Mouse (Mus musculus) lung, embryonic 15.5 days (tissue): ENCODE data around the gene Rpf2. TPM values are rescaled to one million over a fixed set of nuclear protein-coding genes. Genes with fewer than 3 reads are reported as not detected.
A peak's percentile ranks its signal among the peaks of the same experiment; 100 is the strongest.

Source experiments
- ATAC-seq: fragments of 200-750 bp; cut with Nextera tagmentation; 2 replicates; pipeline ENCODE4 v1.8.0; 2017; ENCODE audit warnings: moderate number of reproducible peaks, borderline replicate concordance; ENCODE audit not compliant: low FRiP score, low TSS enrichment; ENCODE audit errors: extremely low read depth
- H3K27ac ChIP-seq: fragments of 300-500 bp; sonication (generic); 2 replicates; pipeline ENCODE4 v1.5.1; 2015; ENCODE audit warnings: moderate library complexity, mild to moderate bottlenecking, inconsistent platforms
- H3K27me3 ChIP-seq: fragments of 300-500 bp; sonication (generic); 2 replicates; pipeline ENCODE4 v1.6.1; 2015; ENCODE audit warnings: inconsistent platforms
- H3K36me3 ChIP-seq: fragments of 300-500 bp; sonication (generic); 2 replicates; pipeline ENCODE4 v1.6.1; 2015; ENCODE audit warnings: inconsistent platforms
- H3K4me1 ChIP-seq: fragments of 300-500 bp; sonication (generic); 2 replicates; pipeline ENCODE4 v1.6.1; 2015; ENCODE audit warnings: inconsistent platforms
- H3K4me2 ChIP-seq: fragments of 300-500 bp; sonication (generic); 2 replicates; pipeline ENCODE4 v1.6.1; 2015; ENCODE audit warnings: inconsistent platforms, mild to moderate bottlenecking, moderate library complexity
- H3K4me3 ChIP-seq: fragments of 300-500 bp; sonication (generic); 2 replicates; pipeline ENCODE4 v1.5.1; 2015; ENCODE audit warnings: mild to moderate bottlenecking, inconsistent platforms
- H3K9ac ChIP-seq: fragments of 300-500 bp; sonication (generic); 2 replicates; pipeline ENCODE4 v1.6.1; 2015; ENCODE audit warnings: inconsistent platforms
- H3K9me3 ChIP-seq: fragments of 300-500 bp; sonication (generic); 2 replicates; pipeline ENCODE4 v1.6.1; 2016; ENCODE audit warnings: inconsistent platforms
- WGBS: fragments of 180-500 bp; shearing (Covaris S2); methylation state at CpG from one replicate; pipeline ENCODE4 v1.1.7; 2015; 5-methylcytosine and 5-hydroxymethylcytosine counted together
- polyA plus RNA-seq: library from polyadenylated mRNA; unstranded; fragments of >200 nt; fragmentation: Nextera tagmentation; extraction: Ambion mirVana; gene quantifications from 2 replicates; pipeline ENCODE4 v1.2.1, GENCODE M21; 2015

The Rpf2 gene
- polyA plus RNA-seq, 1 experiment from 2014 or later: 62.3 TPM

GRCm38 (mm10) chr10:40190871-40191270 is 56.0 kb downstream of the Rpf2 start:
- Histone ChIP-seq H3K4me1 (peaks cover 8% of the 10 kb centered on the region; the same call in 1 of the 2 replicates), H3K27me3 (0 out of 2 replicates have a peak, but pooled peaks cover 10% of the 10 kb centered on the region), H3K27ac (no peak overlapping the region), H3K4me2 (peak overlapping the region; percentile 44; the same call in 1 of the 2 replicates), H3K9ac (no peak overlapping the region), H3K36me3 (no peaks in the 10 kb centered on the region), H3K4me3 (no peak overlapping the region), H3K9me3 (no peaks in the 10 kb centered on the region)
- WGBS: 78% methylated on average over 8 of the region's 8 CpGs
- ATAC-seq: no peak

- H3K36me3 ChIP-seq: no peaks in the 10 kb centered on the region
- no peak overlapping the region for H3K4me3 ChIP-seq
- H3K27ac ChIP-seq: no peak overlapping the region
- ATAC-seq: no peak
- no peak overlapping the region for H3K9ac ChIP-seq
- no peak overlapping the region for H3K4me2 ChIP-seq
- 0 out of 2 replicates have a peak, but pooled peaks cover 10% of the 10 kb centered on the region for H3K27me3 ChIP-seq
- WGBS: 90% methylated on average over 2 of the region's 2 CpGs
- H3K9me3 ChIP-seq: no peaks in the 10 kb centered on the region
- peaks cover 8% of the 10 kb centered on the region; the same call in 1 of the 2 replicates for H3K4me1 ChIP-seq
Measured at GRCm38 (mm10) chr10:40189689-40190088, 57.1 kb downstream of the Rpf2 start.

- no peak for ATAC-seq
- Histone ChIP-seq H3K36me3 (no peaks in the 10 kb centered on the region), H3K4me3 (no peak overlapping the region), H3K27ac (no peak overlapping the region), H3K9ac (no peak overlapping the region), H3K27me3 (0 out of 2 replicates have a peak, but pooled peaks cover 10% of the 10 kb centered on the region), H3K4me2 (no peak overlapping the region), H3K4me1 (peaks cover 8% of the 10 kb centered on the region; the same call in 1 of the 2 replicates), H3K9me3 (no peaks in the 10 kb centered on the region)
- 81% methylated on average over 3 of the region's 3 CpGs for WGBS
Measured at GRCm38 (mm10) chr10:40188831-40189230, 58.0 kb downstream of the Rpf2 start.

DNA sequence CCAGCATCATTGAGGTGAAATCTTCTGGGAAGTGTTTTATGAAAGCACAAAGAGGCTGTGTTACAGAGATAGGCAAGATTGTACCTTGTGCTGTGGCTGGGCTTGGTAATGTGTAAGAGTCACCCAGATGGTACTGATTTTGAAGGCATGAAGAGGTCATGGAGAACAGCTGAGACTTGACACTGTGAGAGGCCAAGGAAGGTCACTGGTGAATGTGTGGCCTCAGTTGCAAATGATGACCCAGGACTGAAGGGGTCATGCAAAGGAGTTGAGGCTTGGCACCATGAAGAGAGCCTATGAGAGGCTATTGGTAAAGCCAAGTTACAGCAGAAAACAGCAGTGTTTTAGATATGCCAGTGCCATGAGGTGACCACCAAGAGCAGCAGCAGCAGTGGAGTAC is 60.9 kb downstream of the Rpf2 start:
- Histone ChIP-seq H3K4me1 (no peaks in the 10 kb centered on the region), H3K9me3 (no peaks in the 10 kb centered on the region), H3K27me3 (0 out of 2 replicates have a peak, but pooled peaks cover 5% of the 10 kb centered on the region), H3K27ac (no peak overlapping the region), H3K9ac (no peak overlapping the region), H3K4me3 (no peak overlapping the region), H3K36me3 (no peaks in the 10 kb centered on the region), H3K4me2 (no peak overlapping the region)
- ATAC-seq: no peak

DNA sequence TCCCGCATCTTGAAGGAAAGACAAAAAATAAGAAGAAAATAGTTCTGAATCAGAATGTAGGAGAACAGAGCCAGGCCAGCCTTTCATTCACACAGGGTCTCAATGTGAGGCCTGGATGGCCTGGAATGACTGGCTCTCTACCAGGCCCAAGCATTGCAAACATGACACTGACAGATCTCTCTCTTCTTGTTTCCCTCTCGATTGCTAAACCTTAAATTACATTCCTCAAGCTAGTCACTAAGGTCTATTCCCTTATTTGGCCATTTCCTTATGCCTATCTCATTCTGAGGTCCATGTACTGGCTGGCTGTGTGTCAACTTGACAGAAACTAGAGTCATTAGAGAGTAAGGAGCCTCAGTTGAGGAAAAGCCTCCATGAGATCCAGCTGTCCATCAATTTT is 66.8 kb downstream of the Rpf2 start:
- WGBS: 52% methylated on average over 2 of the region's 2 CpGs
- no peak for ATAC-seq
- no peak overlapping the region for H3K4me3 ChIP-seq
- no peak overlapping the region for H3K4me2 ChIP-seq
- no peaks in the 10 kb centered on the region for H3K36me3 ChIP-seq
- H3K27me3 ChIP-seq: no peaks in the 10 kb centered on the region
- H3K27ac ChIP-seq: no peak overlapping the region
- no peak overlapping the region for H3K9ac ChIP-seq
- peaks cover 8% of the 10 kb centered on the region for H3K4me1 ChIP-seq
- H3K9me3 ChIP-seq: no peaks in the 10 kb centered on the region

GRCm38 (mm10) chr10:40179142-40179541 is 67.7 kb downstream of the Rpf2 start:
- H3K4me3 ChIP-seq: no peak overlapping the region
- no peaks in the 10 kb centered on the region for H3K9me3 ChIP-seq
- 95% methylated on average over 5 of the region's 5 CpGs for WGBS
- no peak overlapping the region for H3K27ac ChIP-seq
- H3K9ac ChIP-seq: no peak overlapping the region
- no peaks in the 10 kb centered on the region for H3K27me3 ChIP-seq
- no peak for ATAC-seq
- no peaks in the 10 kb centered on the region for H3K36me3 ChIP-seq
- H3K4me2 ChIP-seq: no peak overlapping the region
- H3K4me1 ChIP-seq: peaks cover 8% of the 10 kb centered on the region

DNA sequence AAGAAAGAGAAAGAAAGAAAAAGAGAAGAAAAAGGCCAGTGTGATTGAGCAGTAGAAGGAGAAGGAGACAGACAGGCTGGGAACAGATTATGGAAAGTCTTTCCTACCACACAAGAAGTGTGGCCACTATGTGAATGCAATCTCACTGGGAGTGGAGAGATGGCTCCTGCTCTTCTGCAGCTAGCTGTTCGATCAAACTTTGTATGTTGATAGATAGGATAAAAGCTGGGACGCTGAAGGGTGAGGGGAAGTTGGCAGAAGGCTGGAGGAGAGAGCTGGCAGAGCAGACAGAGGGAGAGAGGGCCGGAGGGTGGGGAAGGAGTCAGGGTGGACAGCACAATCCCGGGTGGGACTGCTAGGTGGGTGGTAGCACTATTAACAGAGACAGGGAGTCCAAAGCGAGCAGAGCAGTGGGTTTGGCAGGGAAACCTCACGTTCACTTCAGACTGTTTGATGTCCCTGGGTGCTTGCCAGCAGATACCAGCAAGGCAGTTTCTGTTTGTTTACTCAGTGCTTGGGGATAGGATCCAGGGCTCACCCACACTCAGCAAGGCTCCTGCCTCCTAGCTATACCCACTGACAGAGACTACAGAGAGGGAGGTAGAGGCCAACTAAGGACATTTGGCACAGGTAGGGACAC is 69.4 kb downstream of the Rpf2 start:
- H3K27ac ChIP-seq: no peak overlapping the region
- ATAC-seq: peak; percentile 64; the same call in 1 of the 2 replicates
- 14% methylated on average over 6 of the region's 6 CpGs for WGBS
- H3K9ac ChIP-seq: no peak overlapping the region
- peaks cover 8% of the 10 kb centered on the region for H3K4me1 ChIP-seq
- H3K4me3 ChIP-seq: no peak overlapping the region
- no peaks in the 10 kb centered on the region for H3K9me3 ChIP-seq
- no peaks in the 10 kb centered on the region for H3K36me3 ChIP-seq
- H3K4me2 ChIP-seq: no peak overlapping the region; the same call in 1 of the 2 replicates
- no peaks in the 10 kb centered on the region for H3K27me3 ChIP-seq

Other genes starting within 250 kb of the Rpf2 start
- gene Mfsd4b1, start 221.8 kb downstream of the Rpf2 start, polyA plus RNA-seq: 0.21 TPM in 1 of 2 replicates, not detected in the other
- gene Slc16a10, start 104.8 kb downstream of the Rpf2 start, polyA plus RNA-seq: 5.1 and 6.8 TPM in 2 replicates
- gene Gtf3c6, start 11.1 kb upstream of the Rpf2 start, polyA plus RNA-seq: 81.5 and 90.1 TPM in 2 replicates
- gene Amd1, start 55.1 kb upstream of the Rpf2 start, polyA plus RNA-seq: 57.0 and 59.8 TPM in 2 replicates
- gene Cdk19, start 92.5 kb upstream of the Rpf2 start, polyA plus RNA-seq: 9.5 and 10.6 TPM in 2 replicates